Mouse (Mus musculus): ENCODE measurements around the gene Cutal. TPM values are rescaled to one million over a fixed set of nuclear protein-coding genes. Genes with fewer than 3 reads are reported as not detected.
"Not testable (repeated sequence)": the region's sequence is repeated elsewhere in the genome, so short reads cannot be mapped to it uniquely, and the experiment has no call there.

Cutal gene
- polyA plus RNA-seq, 1 experiment from 2014 or later = 0.59 TPM

DNA sequence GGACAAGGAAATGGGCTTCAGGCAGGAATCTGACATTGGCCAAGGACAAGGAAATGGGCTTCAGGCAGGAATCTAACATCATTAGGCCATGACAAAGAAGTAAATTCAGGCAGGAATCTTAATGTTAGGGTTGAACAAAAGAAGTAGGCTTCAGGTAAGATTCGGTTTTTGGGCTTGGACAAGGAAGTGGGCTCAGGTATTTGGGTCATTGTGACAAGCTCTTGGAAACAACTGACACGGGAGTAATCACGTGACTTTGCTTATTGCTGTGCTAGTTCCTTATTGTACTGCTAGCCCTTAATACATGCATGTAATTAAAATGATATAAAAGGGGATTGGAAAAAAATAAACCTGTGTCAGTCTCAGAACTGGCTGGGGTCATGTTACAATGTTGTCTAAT is 38.5 kb upstream of the Cutal start:
- H3K27ac ChIP-seq (ENCODE audit: low read length) = no peak overlapping the region
- no peak for ATAC-seq (ENCODE audit: insufficient number of reproducible peaks, insufficient read depth, low FRiP score, low read depth)

DNA sequence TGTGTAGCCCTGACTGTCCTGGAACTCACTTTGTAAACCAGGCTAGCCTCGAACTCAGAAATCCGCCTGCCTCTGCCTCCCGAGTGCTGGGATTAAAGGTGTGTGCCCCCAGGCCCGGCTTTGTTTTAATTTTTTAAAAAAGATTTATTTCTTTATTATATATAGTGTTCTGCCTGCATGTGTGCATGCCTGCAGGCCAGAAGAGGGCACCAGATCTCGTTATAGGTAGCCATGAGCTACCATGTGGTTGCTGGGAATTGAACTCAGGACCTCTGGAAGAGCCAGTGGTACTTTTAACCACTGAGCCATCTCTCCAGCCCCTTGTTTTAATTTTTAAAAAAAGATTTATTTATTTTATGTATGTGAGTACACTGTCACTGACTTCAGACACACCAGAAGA is 34.1 kb upstream of the Cutal start:
- not testable (repeated sequence) for H3K9me3 ChIP-seq (ENCODE audit: control insufficient read depth, low read depth, low read length); H3K4me1 ChIP-seq (ENCODE audit: control insufficient read depth, insufficient read depth, low read length); H3K4me2 ChIP-seq (replicated peaks; ENCODE audit: low read depth, low read length); H3K36me3 ChIP-seq (ENCODE audit: control insufficient read depth, insufficient read depth, low read length); ATAC-seq (ENCODE audit: insufficient number of reproducible peaks, insufficient read depth, low FRiP score, low read depth); H3K27ac ChIP-seq (ENCODE audit: low read length); H3K4me3 ChIP-seq (ENCODE audit: low read depth, low read length); H3K27me3 ChIP-seq (ENCODE audit: control insufficient read depth, insufficient read depth, low read length); H3K9ac ChIP-seq (replicated peaks; ENCODE audit: low read depth, low read length)
- WGBS = 81% methylated on average over 5 of the region's 5 CpGs

More for the DNA sequence above, 38.5 kb upstream of the Cutal start:
- no peaks in the 10 kb centered on the region for H3K36me3 ChIP-seq (ENCODE audit: control insufficient read depth, insufficient read depth, low read length)
- no peaks in the 10 kb centered on the region for H3K9me3 ChIP-seq (ENCODE audit: control insufficient read depth, low read depth, low read length)
- H3K4me1 ChIP-seq (ENCODE audit: control insufficient read depth, insufficient read depth, low read length) = no peaks in the 10 kb centered on the region
- WGBS = 84% methylated on average over 3 of the region's 3 CpGs
- H3K4me3 ChIP-seq (ENCODE audit: low read depth, low read length) = no peak overlapping the region
- no peaks in the 10 kb centered on the region for H3K27me3 ChIP-seq (ENCODE audit: control insufficient read depth, insufficient read depth, low read length)
- H3K4me2 ChIP-seq (replicated peaks; ENCODE audit: low read depth, low read length) = no peak overlapping the region
- H3K9ac ChIP-seq (replicated peaks; ENCODE audit: low read depth, low read length) = no peak overlapping the region

DNA sequence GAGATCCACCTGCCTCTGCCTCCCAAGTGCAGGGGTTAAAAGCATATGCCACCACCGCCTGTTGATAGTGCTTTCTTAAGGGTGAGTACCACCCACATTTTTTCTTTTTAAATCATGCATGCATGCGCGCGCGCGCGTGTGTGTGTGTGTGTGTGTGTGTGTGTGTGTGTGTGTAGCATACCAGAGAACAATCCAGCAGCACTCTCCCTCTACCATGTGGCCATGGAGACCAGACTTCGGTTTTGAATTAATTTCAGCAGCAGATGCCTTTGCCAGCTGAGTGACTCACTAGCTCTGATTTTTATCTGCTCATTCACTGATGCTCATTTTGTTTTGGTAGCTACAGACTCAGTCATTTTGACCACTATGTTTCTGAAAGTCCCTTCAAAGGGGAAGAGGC is 32.5 kb upstream of the Cutal start:
- Histone ChIP-seq H3K36me3 (ENCODE audit: control insufficient read depth, insufficient read depth, low read length) (no peaks in the 10 kb centered on the region), H3K4me3 (ENCODE audit: low read depth, low read length) (no peak overlapping the region), H3K27me3 (ENCODE audit: control insufficient read depth, insufficient read depth, low read length) (no peaks in the 10 kb centered on the region), H3K4me1 (ENCODE audit: control insufficient read depth, insufficient read depth, low read length) (no peaks in the 10 kb centered on the region), H3K9ac (replicated peaks; ENCODE audit: low read depth, low read length) (no peak overlapping the region), H3K9me3 (ENCODE audit: control insufficient read depth, low read depth, low read length) (no peaks in the 10 kb centered on the region), H3K27ac (ENCODE audit: low read length) (no peak overlapping the region), H3K4me2 (replicated peaks; ENCODE audit: low read depth, low read length) (no peak overlapping the region)
- 90% methylated on average over 8 of the region's 8 CpGs for WGBS
- ATAC-seq (ENCODE audit: insufficient number of reproducible peaks, insufficient read depth, low FRiP score, low read depth) = no peak

DNA sequence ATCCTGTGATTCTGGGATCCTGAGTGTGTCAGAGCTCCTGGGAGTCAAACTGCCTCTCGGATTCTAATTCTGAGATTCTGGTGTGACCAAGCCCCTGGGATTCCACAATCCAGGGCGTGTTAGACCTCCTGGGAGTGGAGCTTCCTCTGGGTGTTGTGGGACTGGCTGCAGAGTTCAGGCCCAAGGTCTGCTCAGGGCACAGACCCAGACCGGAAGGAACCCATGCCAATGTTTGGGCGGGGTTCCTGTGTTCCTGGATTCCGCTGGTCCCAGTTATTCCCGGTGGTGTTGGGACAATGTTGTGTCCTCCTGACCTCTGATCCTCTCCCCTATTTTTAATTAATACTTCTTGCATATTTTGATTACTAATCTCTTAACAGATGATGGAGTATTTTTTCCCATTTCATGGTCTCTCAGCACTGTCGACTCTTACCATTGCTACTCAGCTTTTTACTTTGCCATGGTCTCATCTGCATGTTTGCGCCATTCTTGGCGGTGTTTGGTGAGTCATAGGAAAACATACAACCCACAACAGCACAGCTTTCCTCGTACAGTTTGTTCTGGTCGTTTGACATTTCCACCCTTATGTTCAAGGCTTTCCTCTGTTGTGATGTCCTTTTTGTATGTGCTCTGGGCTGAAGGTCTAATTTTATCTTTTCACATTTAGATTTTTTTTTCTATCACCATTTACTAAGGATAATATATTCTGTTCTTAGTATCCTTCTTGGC is 30.8 kb upstream of the Cutal start:
- H3K36me3 ChIP-seq (ENCODE audit: control insufficient read depth, insufficient read depth, low read length) = no peaks in the 10 kb centered on the region
- no peak overlapping the region for H3K9ac ChIP-seq (replicated peaks; ENCODE audit: low read depth, low read length)
- H3K4me2 ChIP-seq (replicated peaks; ENCODE audit: low read depth, low read length) = no peak overlapping the region
- H3K27ac ChIP-seq (ENCODE audit: low read length) = no peak overlapping the region
- no peaks in the 10 kb centered on the region for H3K27me3 ChIP-seq (ENCODE audit: control insufficient read depth, insufficient read depth, low read length)
- no peaks in the 10 kb centered on the region for H3K4me1 ChIP-seq (ENCODE audit: control insufficient read depth, insufficient read depth, low read length)
- no peak overlapping the region for H3K4me3 ChIP-seq (ENCODE audit: low read depth, low read length)
- WGBS = 82% methylated on average over 11 of the region's 11 CpGs
- H3K9me3 ChIP-seq (ENCODE audit: control insufficient read depth, low read depth, low read length) = no peaks in the 10 kb centered on the region
- no peak for ATAC-seq (ENCODE audit: insufficient number of reproducible peaks, insufficient read depth, low FRiP score, low read depth)

- WGBS = 88% methylated on average over 1 of the region's 1 CpGs
- no peak overlapping the region for H3K4me3 ChIP-seq (ENCODE audit: low read depth, low read length)
- ATAC-seq (ENCODE audit: insufficient number of reproducible peaks, insufficient read depth, low FRiP score, low read depth) = no peak
- H3K4me2 ChIP-seq (replicated peaks; ENCODE audit: low read depth, low read length) = no peak overlapping the region
- H3K27me3 ChIP-seq (ENCODE audit: control insufficient read depth, insufficient read depth, low read length) = no peaks in the 10 kb centered on the region
- H3K9me3 ChIP-seq (ENCODE audit: control insufficient read depth, low read depth, low read length) = no peaks in the 10 kb centered on the region
- H3K9ac ChIP-seq (replicated peaks; ENCODE audit: low read depth, low read length) = no peak overlapping the region
- no peaks in the 10 kb centered on the region for H3K4me1 ChIP-seq (ENCODE audit: control insufficient read depth, insufficient read depth, low read length)
- peaks cover 16% of the 10 kb centered on the region for H3K36me3 ChIP-seq (ENCODE audit: control insufficient read depth, insufficient read depth, low read length)
- H3K27ac ChIP-seq (ENCODE audit: low read length) = no peak overlapping the region
These were observed 26.5 kb upstream of the Cutal start for GRCm38 (mm10) chr2:34847702-34848101.

DNA sequence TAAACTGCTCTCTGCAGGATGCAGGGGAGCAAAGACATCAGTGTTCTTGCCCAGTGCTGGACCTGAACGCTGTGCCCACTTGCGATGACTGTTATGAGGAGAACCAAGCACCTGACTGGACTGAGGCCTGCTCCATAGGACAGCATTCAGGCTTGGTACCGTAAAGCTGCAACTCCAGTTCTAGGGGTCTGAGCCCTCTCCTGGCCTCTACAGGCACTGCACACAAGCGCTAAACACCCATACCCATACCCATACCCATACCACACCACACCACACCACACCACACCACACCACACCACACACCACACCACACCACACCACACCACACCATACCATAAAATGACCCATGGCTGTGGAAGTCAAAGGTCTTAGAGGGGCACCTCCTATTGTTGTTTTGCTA is 18.9 kb upstream of the Cutal start:
- no peak for ATAC-seq (ENCODE audit: insufficient number of reproducible peaks, insufficient read depth, low FRiP score, low read depth)
- 90% methylated on average over 4 of the region's 4 CpGs for WGBS
- Histone ChIP-seq H3K9ac (replicated peaks; ENCODE audit: low read depth, low read length) (no peak overlapping the region), H3K4me1 (ENCODE audit: control insufficient read depth, insufficient read depth, low read length) (no peaks in the 10 kb centered on the region), H3K36me3 (ENCODE audit: control insufficient read depth, insufficient read depth, low read length) (peaks cover 69% of the 10 kb centered on the region), H3K4me2 (replicated peaks; ENCODE audit: low read depth, low read length) (no peak overlapping the region), H3K9me3 (ENCODE audit: control insufficient read depth, low read depth, low read length) (no peaks in the 10 kb centered on the region), H3K27me3 (ENCODE audit: control insufficient read depth, insufficient read depth, low read length) (no peaks in the 10 kb centered on the region), H3K4me3 (ENCODE audit: low read depth, low read length) (no peak overlapping the region), H3K27ac (ENCODE audit: low read length) (no peak overlapping the region)

DNA sequence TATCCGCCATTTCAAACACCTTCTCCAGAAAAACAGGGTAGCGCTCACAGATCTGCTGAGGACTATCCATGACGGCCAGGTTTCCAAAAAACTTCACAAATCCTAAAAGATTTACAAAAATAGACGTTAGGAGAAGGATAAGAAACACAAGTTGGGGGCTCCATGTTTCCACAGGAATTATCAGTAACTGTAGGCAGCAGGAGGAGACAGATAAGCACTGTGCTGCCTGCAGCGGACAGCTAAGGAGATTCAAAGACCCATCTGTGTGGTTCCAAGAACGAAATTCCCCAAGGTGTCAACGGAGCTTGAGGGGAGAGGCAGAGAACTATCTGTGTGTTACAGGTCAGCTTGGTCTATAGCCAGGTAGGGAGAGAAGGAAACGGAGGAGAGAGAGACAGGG is 16.5 kb upstream of the Cutal start:
- H3K36me3 ChIP-seq (ENCODE audit: control insufficient read depth, insufficient read depth, low read length) = peaks cover 70% of the 10 kb centered on the region
- no peak overlapping the region for H3K4me3 ChIP-seq (ENCODE audit: low read depth, low read length)
- H3K9me3 ChIP-seq (ENCODE audit: control insufficient read depth, low read depth, low read length) = no peaks in the 10 kb centered on the region
- no peak overlapping the region for H3K9ac ChIP-seq (replicated peaks; ENCODE audit: low read depth, low read length)
- ATAC-seq (ENCODE audit: insufficient number of reproducible peaks, insufficient read depth, low FRiP score, low read depth) = no peak
- H3K4me1 ChIP-seq (ENCODE audit: control insufficient read depth, insufficient read depth, low read length) = no peaks in the 10 kb centered on the region
- H3K4me2 ChIP-seq (replicated peaks; ENCODE audit: low read depth, low read length) = no peak overlapping the region
- WGBS = 89% methylated on average over 8 of the region's 8 CpGs
- H3K27ac ChIP-seq (ENCODE audit: low read length) = no peak overlapping the region
- H3K27me3 ChIP-seq (ENCODE audit: control insufficient read depth, insufficient read depth, low read length) = no peaks in the 10 kb centered on the region

DNA sequence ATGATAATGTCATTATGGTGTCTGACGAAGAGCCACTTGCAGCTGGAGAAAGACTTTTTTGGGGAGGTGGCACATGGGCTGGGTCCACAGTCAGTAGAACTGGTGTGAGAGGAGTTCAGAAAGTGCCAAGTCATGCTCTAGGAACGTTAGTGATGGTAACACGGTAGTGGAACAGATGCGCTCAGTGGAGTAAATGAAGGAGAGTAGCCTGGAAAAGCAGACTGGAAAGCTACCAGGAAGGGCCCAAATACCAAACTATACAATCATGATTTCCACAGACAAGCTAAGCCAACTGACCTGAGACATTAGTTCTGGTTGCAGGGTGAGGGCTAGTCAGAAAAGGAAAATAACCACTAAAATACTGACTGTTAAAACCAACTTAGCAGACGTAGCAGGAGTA is 4.5 kb upstream of the Cutal start:
- 38% methylated on average over 5 of the region's 5 CpGs for WGBS
- peak overlapping the region; percentile 84 for H3K9ac ChIP-seq (replicated peaks; ENCODE audit: low read depth, low read length)
- no peak for ATAC-seq (ENCODE audit: insufficient number of reproducible peaks, insufficient read depth, low FRiP score, low read depth)

More for the DNA sequence above, 4.5 kb upstream of the Cutal start:
- Histone ChIP-seq H3K4me1 (ENCODE audit: control insufficient read depth, insufficient read depth, low read length) (peaks cover 7% of the 10 kb centered on the region; the same call in 1 of the 2 replicates), H3K4me3 (ENCODE audit: low read depth, low read length) (peak overlapping the region; percentile 84), H3K4me2 (replicated peaks; ENCODE audit: low read depth, low read length) (peak overlapping the region; percentile 61), H3K36me3 (ENCODE audit: control insufficient read depth, insufficient read depth, low read length) (peaks cover 11% of the 10 kb centered on the region), H3K9me3 (ENCODE audit: control insufficient read depth, low read depth, low read length) (no peaks in the 10 kb centered on the region), H3K27me3 (ENCODE audit: control insufficient read depth, insufficient read depth, low read length) (no peaks in the 10 kb centered on the region), H3K27ac (ENCODE audit: low read length) (no peak overlapping the region)

All from stomach, embryonic 14.5 days (tissue).